Mouse (Mus musculus): ENCODE results near the gene 4930402F06Rik.

Gene 4930402F06Rik

GRCm38 (mm10) chr2:35338036-35338435 is 58.9 kb downstream of the 4930402F06Rik start:
- DNase-seq (ENCODE audit: low spot score), result no peak

- no peak for DNase-seq (ENCODE audit: low spot score)
Measured at GRCm38 (mm10) chr2:35337419-35337818, 59.6 kb downstream of the 4930402F06Rik start.

GRCm38 (mm10) chr2:35336388-35337280 is 60.3 kb downstream of the 4930402F06Rik start, which contains the start of gene Stom:
Gene Stom, minus strand, starts transcription at chr2:35336976.
- peak; percentile 100 for DNase-seq (ENCODE audit: low spot score)

GRCm38 (mm10) chr2:35335620-35336019 is 61.4 kb downstream of the 4930402F06Rik start:
- no peak for DNase-seq (ENCODE audit: low spot score)

- no peak for DNase-seq (ENCODE audit: low spot score)
Measured at GRCm38 (mm10) chr2:35333670-35334069, 63.3 kb downstream of the 4930402F06Rik start.

- no peak for DNase-seq (ENCODE audit: low spot score)
Measured at GRCm38 (mm10) chr2:35331205-35331604, 65.8 kb downstream of the 4930402F06Rik start.

GRCm38 (mm10) chr2:35329061-35329460 is 67.9 kb downstream of the 4930402F06Rik start:
- no peak for DNase-seq (ENCODE audit: low spot score)

GRCm38 (mm10) chr2:35328064-35328792 is 68.7 kb downstream of the 4930402F06Rik start:
- no peak for DNase-seq (ENCODE audit: low spot score)

- no peak for DNase-seq (ENCODE audit: low spot score)
Measured at GRCm38 (mm10) chr2:35327583-35327982, 69.4 kb downstream of the 4930402F06Rik start.

GRCm38 (mm10) chr2:35326931-35327330 is 70.0 kb downstream of the 4930402F06Rik start:
- no peak for DNase-seq (ENCODE audit: low spot score)

GRCm38 (mm10) chr2:35325930-35326329 is 71.0 kb downstream of the 4930402F06Rik start:
- no peak for DNase-seq (ENCODE audit: low spot score)

All from ovary, postnatal 36 days (tissue).